Mouse (Mus musculus) forebrain, postnatal 0 days (tissue): ENCODE data around the gene Ensa. TPM values are rescaled to one million over a fixed set of nuclear protein-coding genes. Genes with fewer than 3 reads are reported as not detected.
A peak's percentile ranks its signal among the peaks of the same experiment; 100 is the strongest.

ENCODE experiments used
- ATAC-seq: fragments of 200-750 bp; cut with Nextera tagmentation; 2 replicates; pipeline ENCODE4 v1.8.0; 2017; ENCODE audit warnings: mild to moderate bottlenecking, moderate library complexity
- DNase-seq: peaks from one replicate; pipeline ENCODE4 v3.0.0-alpha.2; 2015
- H3K27ac ChIP-seq: fragments of 300-500 bp; sonication (generic); 2 replicates; pipeline ENCODE4 v1.5.1; 2014; ENCODE audit warnings: low read depth, mild to moderate bottlenecking, antibody characterized with exemption, low read length, moderate library complexity, mixed read lengths
- H3K27me3 ChIP-seq: fragments of 300-500 bp; sonication (generic); 2 replicates; pipeline ENCODE4 v1.6.1; 2014; ENCODE audit warnings: mild to moderate bottlenecking, low read length, mixed read lengths; ENCODE audit not compliant: insufficient read depth
- H3K36me3 ChIP-seq: fragments of 300-500 bp; sonication (generic); 2 replicates; pipeline ENCODE4 v1.6.1; 2014; ENCODE audit warnings: mild to moderate bottlenecking, moderate library complexity; ENCODE audit not compliant: insufficient read depth
- H3K4me1 ChIP-seq: fragments of 300-500 bp; sonication (generic); 2 replicates; pipeline ENCODE4 v1.6.1; 2014; ENCODE audit warnings: antibody characterized with exemption; ENCODE audit not compliant: insufficient read depth
- H3K4me2 ChIP-seq: fragments of 300-500 bp; sonication (generic); 2 replicates; pipeline ENCODE4 v1.6.1; 2014; ENCODE audit warnings: low read depth, mild to moderate bottlenecking, moderate library complexity
- H3K4me3 ChIP-seq: fragments of 300-500 bp; sonication (generic); 2 replicates; pipeline ENCODE4 v1.5.1; 2014; ENCODE audit warnings: low read depth, low read length, mixed read lengths
- H3K9ac ChIP-seq: fragments of 300-500 bp; sonication (generic); 2 replicates; pipeline ENCODE4 v1.6.1; 2014; ENCODE audit warnings: mild to moderate bottlenecking
- H3K9me3 ChIP-seq: fragments of 300-500 bp; sonication (generic); 2 replicates; pipeline ENCODE4 v1.6.1; 2016; ENCODE audit warnings: low read length
- CTCF ChIP-seq: sonication (generic); IDR thresholded peaks from 2 replicates; pipeline ENCODE4 v1.5.1; 2016; ENCODE audit warnings: antibody characterized with exemption, control low read depth, low read depth
- WGBS: fragments of 180-500 bp; shearing (Covaris S2); extraction: QIAGEN DNeasy Blood & Tissue Kit; methylation state at CpG from one replicate; pipeline ENCODE4 v1.1.7; 2014; 5-methylcytosine and 5-hydroxymethylcytosine counted together
- polyA plus RNA-seq: library from polyadenylated mRNA; unstranded; fragments of >200 nt; fragmentation: Nextera tagmentation; extraction: Ambion mirVana; gene quantifications from 2 replicates; pipeline ENCODE4 v1.2.1, GENCODE M21; 2015
- total RNA-seq: library from RNA; depleted of rRNA; stranded (reverse); fragments of >200 nt; gene quantifications from 2 replicates; pipeline ENCODE4 v1.2.3, GENCODE M21; 2014; rRNA removed

The Ensa gene
- 140 and 146 TPM in 2 replicates for total RNA-seq
- polyA plus RNA-seq, result 145 and 151 TPM in 2 replicates

DNA sequence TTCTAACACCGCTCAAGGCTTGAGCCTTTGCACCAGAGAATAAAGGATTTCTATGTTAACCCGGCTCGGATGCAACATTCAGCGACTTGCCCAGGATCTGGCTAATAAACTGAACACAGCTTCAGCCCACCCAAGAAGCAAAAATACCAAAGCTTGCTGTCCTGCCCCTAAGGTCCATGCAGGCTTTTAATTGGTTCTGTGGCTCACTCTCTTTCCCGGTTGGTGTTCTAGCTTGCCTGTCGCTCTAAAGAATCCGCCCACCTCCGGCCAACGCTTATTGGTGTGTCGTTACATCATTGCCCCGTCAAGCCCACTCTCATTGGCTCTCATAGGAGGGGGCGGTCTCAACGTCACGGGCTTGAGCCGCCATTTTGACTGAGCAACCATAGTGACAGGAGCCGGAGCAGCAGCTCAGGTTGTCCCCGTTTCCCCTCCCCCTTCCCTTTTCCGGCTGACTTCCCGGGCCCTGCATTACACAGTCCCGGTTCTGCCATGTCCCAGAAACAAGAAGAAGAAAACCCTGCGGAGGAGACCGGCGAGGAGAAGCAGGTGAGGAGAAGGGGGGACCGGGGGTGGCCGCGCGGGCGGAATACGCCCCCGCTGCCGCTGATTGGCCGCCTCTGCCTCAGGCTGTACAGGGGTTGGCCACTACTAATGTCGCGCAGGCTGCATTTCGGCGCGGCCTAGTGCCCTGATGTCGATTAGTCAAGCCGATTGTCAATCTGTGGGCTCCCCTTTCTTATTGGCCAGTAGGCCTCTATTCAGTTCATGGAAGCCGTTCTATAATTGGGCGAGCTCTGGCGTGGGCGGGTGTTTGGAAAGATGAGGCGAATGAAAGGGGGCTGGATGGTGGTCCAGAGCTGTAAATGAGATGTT lies at the start of gene Ensa:
Gene Ensa, plus strand, starts transcription at position 366 of the 876 bp plus-strand sequence.
- Histone ChIP-seq H3K27ac (peak within 1 kb of the TSS; percentile 93), H3K36me3 (peaks cover 31% of the 10 kb centered on the region), H3K4me3 (peak within 1 kb of the TSS; percentile 65), H3K9ac (peak within 1 kb of the TSS; percentile 76), H3K4me2 (peak within 1 kb of the TSS; percentile 73), H3K9me3 (no peaks in the 10 kb centered on the region), H3K27me3 (no peaks in the 10 kb centered on the region), H3K4me1 (peaks cover 12% of the 10 kb centered on the region)
- ATAC-seq (peak; percentile 97), DNase-seq (peak; percentile 99)
- WGBS, result under 1% methylated on average over 44 of the region's 44 CpGs
- TF ChIP-seq CTCF, result no peak

DNA sequence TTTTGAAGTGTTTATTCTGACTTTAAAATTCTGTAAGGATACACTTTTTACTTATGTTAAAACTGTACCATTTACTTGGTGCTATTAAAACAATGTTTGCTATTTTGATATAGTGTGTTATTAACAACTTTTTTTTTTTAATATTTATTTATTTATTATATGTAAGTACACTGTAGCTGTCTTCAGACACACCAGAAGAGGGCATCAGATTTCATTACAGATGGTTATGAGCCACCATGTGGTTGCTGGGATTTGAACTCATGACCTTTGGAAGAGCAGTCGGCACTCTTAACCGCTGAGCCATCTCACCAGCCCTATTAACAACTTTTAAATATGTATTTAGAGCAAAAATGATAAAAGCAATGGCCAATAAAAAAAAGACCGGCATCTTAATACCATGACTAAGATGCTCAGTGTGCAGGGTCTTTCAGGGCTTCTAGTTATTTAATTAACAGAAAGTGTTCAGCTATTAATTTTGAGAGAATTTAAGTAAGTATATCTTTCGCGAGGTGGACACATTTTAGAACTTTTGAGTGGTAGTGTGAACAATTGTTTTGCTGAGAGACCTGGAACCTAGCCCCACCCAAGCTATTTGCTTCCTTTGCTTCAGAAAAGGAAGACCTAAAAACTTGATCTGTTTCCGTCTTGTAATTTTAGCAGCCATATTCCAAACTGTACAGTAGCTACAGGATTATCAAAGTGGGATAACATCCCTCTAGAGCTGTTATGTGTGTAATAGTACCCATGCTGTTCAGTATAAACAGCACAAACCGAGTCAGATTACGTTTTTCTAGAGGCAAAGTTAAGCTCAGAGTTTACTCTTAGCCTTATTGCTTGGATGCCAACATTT lies 36.8 kb upstream of the Ensa start:
- H3K9me3 ChIP-seq, result no peaks in the 10 kb centered on the region
- peak; percentile 38; the same call in 1 of the 2 replicates for ATAC-seq
- WGBS, result 51% methylated on average over 8 of the region's 8 CpGs
- H3K36me3 ChIP-seq, result 0 out of 2 replicates have a peak, but pooled peaks cover 3% of the 10 kb centered on the region
- H3K9ac ChIP-seq, result peak overlapping the region; percentile 33; the same call in 1 of the 2 replicates
- H3K4me2 ChIP-seq, result peak overlapping the region; percentile 51
- H3K4me1 ChIP-seq, result no peaks in the 10 kb centered on the region
- H3K27ac ChIP-seq, result peak overlapping the region; percentile 60; the same call in 1 of the 2 replicates
- no peak for TF ChIP-seq CTCF
- H3K4me3 ChIP-seq, result peak overlapping the region; percentile 76
- no peaks in the 10 kb centered on the region for H3K27me3 ChIP-seq
- DNase-seq, result no peak

DNA sequence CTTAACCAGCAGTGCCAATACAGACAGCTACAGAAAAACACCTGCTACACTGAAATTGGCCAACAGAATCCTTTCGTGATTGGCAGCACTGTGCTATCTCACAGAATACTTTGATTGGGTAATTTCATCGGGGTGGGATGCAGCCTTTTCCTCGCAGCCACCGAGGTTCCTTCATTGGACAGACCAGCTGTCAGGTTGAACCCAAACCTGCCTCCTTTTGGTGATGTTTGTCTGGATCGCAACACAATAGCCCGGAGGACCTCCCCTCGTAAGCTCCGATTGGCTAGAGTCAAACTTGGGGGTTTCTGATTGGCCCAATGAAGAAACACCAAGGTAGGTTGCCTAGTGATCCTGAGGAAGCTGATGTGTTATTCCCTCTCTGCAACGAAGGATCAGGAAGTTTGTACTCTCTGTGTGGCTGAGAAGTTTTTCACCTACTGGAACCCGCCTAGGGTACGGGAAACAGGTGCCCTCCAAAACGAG lies 36.1 kb upstream of the Ensa start, which contains the start of gene Golph3l:
Gene Golph3l, plus strand, starts transcription at position 331 of the 483 bp plus-strand sequence.
- peak; percentile 100 for ATAC-seq
- Histone ChIP-seq H3K36me3 (0 out of 2 replicates have a peak, but pooled peaks cover 3% of the 10 kb centered on the region), H3K9ac (peak within 1 kb of the TSS; percentile 56), H3K27ac (peak within 1 kb of the TSS; percentile 60; the same call in 1 of the 2 replicates), H3K4me1 (no peaks in the 10 kb centered on the region), H3K4me3 (peak within 1 kb of the TSS; percentile 76), H3K27me3 (no peaks in the 10 kb centered on the region), H3K9me3 (no peaks in the 10 kb centered on the region), H3K4me2 (peak within 1 kb of the TSS; percentile 59)
- DNase-seq, result peak; percentile 97
- TF ChIP-seq CTCF, result peak; percentile 34; the same call in 1 of the 2 replicates
- WGBS, result under 1% methylated on average over 12 of the region's 12 CpGs

DNA sequence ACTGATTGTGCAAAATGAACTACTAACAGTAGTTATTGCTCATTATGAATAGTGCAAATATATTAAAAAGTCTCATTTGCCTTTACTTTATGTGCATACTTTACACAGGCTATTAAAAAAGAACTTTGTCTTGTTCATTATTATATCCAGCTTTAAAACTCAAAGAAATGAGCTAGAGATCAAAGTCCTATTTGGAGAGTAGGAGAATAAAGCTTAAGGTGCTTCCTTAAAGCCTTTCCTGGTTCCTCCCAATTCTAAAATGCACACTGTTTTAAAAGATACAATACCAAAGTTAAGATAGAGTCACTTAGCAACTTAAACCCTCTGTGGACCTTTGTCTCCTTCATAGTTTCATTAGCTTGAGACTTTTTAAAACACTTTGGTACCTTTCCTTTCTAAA lies 26.1 kb upstream of the Ensa start:
- Histone ChIP-seq H3K9ac (no peak overlapping the region), H3K9me3 (no peaks in the 10 kb centered on the region), H3K4me2 (no peak overlapping the region), H3K27me3 (no peaks in the 10 kb centered on the region), H3K36me3 (no peaks in the 10 kb centered on the region; the same call in none of the 2 replicates), H3K4me3 (no peak overlapping the region), H3K4me1 (no peaks in the 10 kb centered on the region), H3K27ac (no peak overlapping the region)
- DNase-seq, result no peak
- no peak for ATAC-seq
- TF ChIP-seq CTCF, result no peak

DNA sequence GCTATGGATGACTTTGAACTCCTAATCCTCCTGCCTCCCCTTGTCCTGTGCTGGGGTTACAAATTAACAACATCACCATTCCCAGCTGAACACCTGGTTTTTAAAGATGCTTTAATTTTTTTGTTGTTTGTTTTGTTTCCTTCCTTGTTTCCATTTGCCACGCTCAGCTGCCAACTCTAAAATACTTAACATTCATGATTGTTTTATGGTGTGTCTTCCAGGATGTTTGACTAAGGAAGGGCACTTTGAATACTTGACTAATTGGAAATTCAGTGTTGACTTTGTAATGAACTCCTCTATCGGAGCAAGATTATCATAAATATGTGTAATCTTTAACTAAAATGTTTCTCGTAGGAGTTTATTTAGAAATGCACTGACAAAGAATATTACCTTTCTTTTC lies 23.5 kb upstream of the Ensa start:
- Histone ChIP-seq H3K36me3 (no peaks in the 10 kb centered on the region; the same call in 1 of the 2 replicates), H3K4me3 (no peak overlapping the region), H3K9me3 (no peaks in the 10 kb centered on the region), H3K4me1 (no peaks in the 10 kb centered on the region), H3K27me3 (no peaks in the 10 kb centered on the region), H3K27ac (no peak overlapping the region), H3K9ac (no peak overlapping the region), H3K4me2 (no peak overlapping the region)
- WGBS, result 79% methylated on average over 3 of the region's 3 CpGs
- ATAC-seq, result no peak
- no peak for DNase-seq
- TF ChIP-seq CTCF, result no peak

DNA sequence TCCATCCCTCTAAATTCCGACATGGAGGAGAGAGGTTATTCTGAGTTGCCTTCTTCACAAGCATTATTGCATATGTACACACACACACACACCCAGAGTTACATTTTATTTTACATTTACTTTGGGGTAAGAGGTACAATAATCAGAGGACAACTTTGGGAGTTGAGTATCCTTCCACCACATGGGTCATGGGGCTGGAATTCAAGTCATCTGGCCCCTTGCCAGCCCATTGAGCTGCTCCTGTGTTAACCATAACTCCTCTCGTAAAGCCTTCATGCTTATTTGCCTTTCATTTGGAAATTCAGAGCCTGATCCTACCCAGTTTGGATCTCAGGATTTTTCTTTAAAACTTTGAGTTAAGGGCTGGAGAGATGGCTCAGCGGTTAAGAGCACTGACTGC lies 18.7 kb upstream of the Ensa start:
- 87% methylated on average over 3 of the region's 3 CpGs for WGBS
- no peak for TF ChIP-seq CTCF

More for the DNA sequence above, 18.7 kb upstream of the Ensa start:
- Histone ChIP-seq H3K4me2 (no peak overlapping the region), H3K27ac (no peak overlapping the region), H3K36me3 (peaks cover 30% of the 10 kb centered on the region), H3K9me3 (no peaks in the 10 kb centered on the region), H3K4me3 (no peak overlapping the region), H3K9ac (no peak overlapping the region), H3K27me3 (no peaks in the 10 kb centered on the region), H3K4me1 (no peaks in the 10 kb centered on the region)
- no peak for ATAC-seq
- no peak for DNase-seq
